Mouse (Mus musculus) forebrain, embryonic 11.5 days (tissue): ENCODE data around the gene Chordc1. TPM values are rescaled to one million over a fixed set of nuclear protein-coding genes. Genes with fewer than 3 reads are reported as not detected.

Source experiments
- ATAC-seq: fragments of 200-750 bp; cut with Nextera tagmentation; replicated peaks from 2 replicates; pipeline ENCODE4 v1.8.0; 2017; ENCODE audit warnings: moderate TSS enrichment; ENCODE audit not compliant: low FRiP score
- DNase-seq: peaks from one replicate; pipeline ENCODE4 v3.0.0-alpha.2; 2017; ENCODE audit warnings: low spot score
- H3K27ac ChIP-seq: fragments of 300-500 bp; sonication (generic); 2 replicates; pipeline ENCODE4 v1.5.1; 2014; ENCODE audit warnings: low read depth, low read length
- H3K27me3 ChIP-seq: fragments of 300-500 bp; sonication (generic); 2 replicates; pipeline ENCODE4 v1.6.1; 2014; ENCODE audit warnings: mild to moderate bottlenecking, low read length, mixed read lengths; ENCODE audit not compliant: control insufficient read depth, insufficient read depth
- H3K36me3 ChIP-seq: fragments of 300-500 bp; sonication (generic); 2 replicates; pipeline ENCODE4 v1.6.1; 2014; ENCODE audit warnings: mild to moderate bottlenecking, low read length, moderate library complexity, mixed read lengths; ENCODE audit not compliant: control insufficient read depth, insufficient read depth
- H3K4me1 ChIP-seq: fragments of 300-500 bp; sonication (generic); replicated peaks from 2 replicates; pipeline ENCODE4 v1.6.1; 2014; ENCODE audit warnings: low read length, mixed read lengths; ENCODE audit not compliant: control insufficient read depth, insufficient read depth
- H3K4me2 ChIP-seq: fragments of 300-500 bp; sonication (generic); 2 replicates; pipeline ENCODE4 v1.6.1; 2014; ENCODE audit warnings: low read depth, mild to moderate bottlenecking, low read length, moderate library complexity, mixed read lengths; ENCODE audit not compliant: severe bottlenecking
- H3K4me3 ChIP-seq: fragments of 300-500 bp; sonication (generic); 2 replicates; pipeline ENCODE4 v1.5.1; 2014; ENCODE audit warnings: low read depth, low read length
- H3K9ac ChIP-seq: fragments of 300-500 bp; sonication (generic); 2 replicates; pipeline ENCODE4 v1.6.1; 2014; ENCODE audit warnings: low read length
- H3K9me3 ChIP-seq: fragments of 300-500 bp; sonication (generic); 2 replicates; pipeline ENCODE4 v1.6.1; 2016; ENCODE audit warnings: low read length, mixed read lengths; ENCODE audit not compliant: control insufficient read depth
- WGBS: fragments of 180-500 bp; shearing (Covaris S2); extraction: QIAGEN DNeasy Blood & Tissue Kit; methylation state at CpG from one replicate; pipeline ENCODE4 v1.1.7; 2014; 5-methylcytosine and 5-hydroxymethylcytosine counted together
- polyA plus RNA-seq: library from polyadenylated mRNA; unstranded; fragments of >200 nt; fragmentation: Nextera tagmentation; extraction: Ambion mirVana; gene quantifications from 2 replicates; pipeline ENCODE4 v1.2.1, GENCODE M21; 2014

Chordc1 gene
- polyA plus RNA-seq, 1 experiment from 2014 or later: 129 TPM

- 87% methylated on average over 3 of the region's 3 CpGs for WGBS
- H3K9me3 ChIP-seq: no peaks in the 10 kb centered on the region
- H3K4me3 ChIP-seq: no peak overlapping the region
- H3K4me1 ChIP-seq: no peaks in the 10 kb centered on the region
- H3K36me3 ChIP-seq: no peaks in the 10 kb centered on the region; the same call in 1 of the 2 replicates
- no peak overlapping the region for H3K27ac ChIP-seq
- H3K4me2 ChIP-seq: no peak overlapping the region
- no peak overlapping the region for H3K9ac ChIP-seq
- DNase-seq (no peak), ATAC-seq (no peak)
- H3K27me3 ChIP-seq: no peaks in the 10 kb centered on the region
Observed at GRCm38 (mm10) chr9:18319990-18320389, 28.1 kb downstream of the Chordc1 start.

Other genes with a start within 250 kb of the Chordc1 start
- 0.76 and 0.88 TPM in 2 replicates for gene Naalad2, start 110.9 kb downstream of the Chordc1 start, polyA plus RNA-seq
- not detected in 2 replicates for gene Ubtfl1, start 112.3 kb downstream of the Chordc1 start, polyA plus RNA-seq
- 0.12 TPM in 1 of 2 replicates, not detected in the other for gene Mbd3l2, start 138.5 kb downstream of the Chordc1 start, polyA plus RNA-seq
- 14.2 and 16.7 TPM in 2 replicates for gene Zfp558, start 186.1 kb downstream of the Chordc1 start, polyA plus RNA-seq
- gene Mbd3l1, start 186.2 kb downstream of the Chordc1 start, polyA plus RNA-seq: not detected in 2 replicates